Mouse (Mus musculus) heart, adult 8-10 months (tissue): ENCODE results near the gene Rps27a. TPM values are rescaled to one million over a fixed set of nuclear protein-coding genes. Genes with fewer than 3 reads are reported as not detected.

Experiments used
- DNase-seq: peaks from one replicate; pipeline ENCODE4 v3.0.0; 2022; ENCODE audit warnings: low spot score
- total RNA-seq, 4 experiments: library from RNA; stranded (reverse); gene quantifications; 2 replicates each; pipeline ENCODE4 v1.2.4; 2022

Rps27a gene
- total RNA-seq, 4 experiments from 2014 or later = 432 to 497 (median 454) TPM

GRCm38 (mm10) chr11:29512818-29513535 is 34.9 kb downstream of the Rps27a start:
- no peak for DNase-seq

GRCm38 (mm10) chr11:29509421-29509820 is 38.5 kb downstream of the Rps27a start:
- DNase-seq = no peak

- no peak for DNase-seq
These were observed 42.8 kb downstream of the Rps27a start for GRCm38 (mm10) chr11:29504899-29505625.

- no peak for DNase-seq
These were observed 43.7 kb downstream of the Rps27a start for GRCm38 (mm10) chr11:29503948-29504893.

GRCm38 (mm10) chr11:29496962-29497361 is 50.9 kb downstream of the Rps27a start:
- no peak for DNase-seq

Other genes with a start within 250 kb of the Rps27a start
- 1 to 10 TPM; 5.4 to 8.0 (median 7.1) TPM for gene Ccdc88a, start 174.5 kb downstream of the Rps27a start, total RNA-seq
- gene Prorsd1, start 33.1 kb downstream of the Rps27a start, total RNA-seq = 10 to 100 TPM; 21.3 to 26.0 (median 22.6) TPM
- gene Mtif2, start 21.7 kb downstream of the Rps27a start, total RNA-seq = 10 to 100 TPM; 50.1 to 60.7 (median 53.0) TPM
- not detected for gene Clhc1, start 159 bp downstream of the Rps27a start, total RNA-seq
- 10 to 100 TPM; 74.8 to 89.2 (median 82.4) TPM for gene Rtn4, start 144.8 kb upstream of the Rps27a start, total RNA-seq